Mouse (Mus musculus): Measurements from ENCODE around the gene Fmo9.

The Fmo9 gene

DNA sequence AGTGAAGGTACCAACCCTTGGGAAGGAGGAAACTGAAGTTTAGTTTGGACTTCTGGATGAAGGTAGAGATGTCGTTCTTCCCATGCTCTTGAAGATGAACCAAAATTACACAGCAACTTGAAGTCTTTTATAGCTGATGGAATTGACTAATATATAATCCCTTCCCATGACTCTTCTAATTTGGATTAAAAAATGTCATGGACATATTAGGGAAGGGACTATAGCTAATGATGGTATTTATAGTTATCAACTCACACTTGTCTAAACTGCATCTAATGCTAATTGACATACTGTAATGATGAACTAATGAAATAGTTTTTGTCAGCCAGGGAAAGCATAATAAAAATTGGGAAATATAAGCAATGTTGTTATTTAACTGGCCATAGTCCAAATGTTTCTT is at the start of gene Fmo9:
Fmo9 (minus strand) TSS at position 101 of the 400 bp plus-strand sequence.
- in situ Hi-C loops (cut with MboI, MseI): no loop called here

DNA sequence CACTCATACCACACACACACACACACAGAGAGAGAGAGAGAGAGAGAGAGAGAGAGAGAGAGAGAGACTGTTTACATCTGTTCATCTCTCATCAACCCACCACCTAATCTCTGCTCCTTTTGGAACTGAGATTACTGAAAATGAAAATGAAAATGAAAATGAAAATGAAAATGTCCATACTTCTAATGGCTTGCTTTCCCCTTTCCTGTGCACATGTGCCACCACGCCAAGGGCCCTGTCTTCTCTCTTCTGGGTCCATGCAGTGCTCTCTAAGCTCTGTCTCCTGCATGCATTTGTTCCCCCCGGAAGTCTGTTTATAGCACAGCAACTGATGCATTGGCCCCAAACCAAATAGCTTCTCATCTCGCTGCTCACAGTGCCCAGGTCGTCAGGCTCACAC is 49.2 kb upstream of the Fmo9 start:
- in situ Hi-C loops (cut with MboI, MseI): no loop called here

DNA sequence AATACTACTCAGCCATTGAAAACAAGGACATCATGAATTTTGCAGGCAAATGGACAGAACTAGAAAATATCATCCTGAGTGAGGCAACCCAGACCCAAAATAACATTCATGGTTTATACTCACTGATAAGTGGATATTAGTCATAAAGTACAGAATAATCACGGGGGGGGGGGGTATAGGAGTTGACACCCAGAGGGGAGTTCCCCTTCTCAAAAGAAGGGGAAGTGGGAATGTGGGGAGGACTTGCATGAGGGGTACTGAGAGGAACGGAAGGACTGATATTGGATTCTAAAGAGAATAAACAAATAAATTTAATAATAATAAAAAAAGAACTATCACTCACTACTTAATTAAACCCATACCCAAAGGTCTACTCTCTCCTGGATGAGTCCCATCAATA is 48.6 kb upstream of the Fmo9 start:
- in situ Hi-C loops (cut with MboI, MseI): no loop called here

DNA sequence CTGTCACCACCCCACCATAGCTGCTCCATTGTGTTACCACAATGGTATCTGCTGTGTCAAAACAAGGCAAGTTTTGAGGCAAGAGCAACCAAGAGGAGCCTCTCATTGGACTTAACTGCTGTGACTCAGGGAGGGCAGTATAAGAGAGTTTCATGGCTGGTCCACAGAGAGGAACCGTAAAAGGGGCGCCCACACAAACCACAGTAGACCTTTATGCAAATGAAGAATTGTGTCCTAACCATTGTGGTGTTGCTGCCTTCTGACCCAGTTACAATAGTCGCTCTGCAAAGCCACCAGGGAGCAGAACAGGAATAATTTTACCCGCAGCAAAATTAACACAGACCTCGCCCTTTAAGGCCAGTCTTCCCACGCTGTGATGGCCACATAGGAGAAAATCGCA is 29.2 kb upstream of the Fmo9 start:
- in situ Hi-C loops (cut with MboI, MseI): no loop called here

DNA sequence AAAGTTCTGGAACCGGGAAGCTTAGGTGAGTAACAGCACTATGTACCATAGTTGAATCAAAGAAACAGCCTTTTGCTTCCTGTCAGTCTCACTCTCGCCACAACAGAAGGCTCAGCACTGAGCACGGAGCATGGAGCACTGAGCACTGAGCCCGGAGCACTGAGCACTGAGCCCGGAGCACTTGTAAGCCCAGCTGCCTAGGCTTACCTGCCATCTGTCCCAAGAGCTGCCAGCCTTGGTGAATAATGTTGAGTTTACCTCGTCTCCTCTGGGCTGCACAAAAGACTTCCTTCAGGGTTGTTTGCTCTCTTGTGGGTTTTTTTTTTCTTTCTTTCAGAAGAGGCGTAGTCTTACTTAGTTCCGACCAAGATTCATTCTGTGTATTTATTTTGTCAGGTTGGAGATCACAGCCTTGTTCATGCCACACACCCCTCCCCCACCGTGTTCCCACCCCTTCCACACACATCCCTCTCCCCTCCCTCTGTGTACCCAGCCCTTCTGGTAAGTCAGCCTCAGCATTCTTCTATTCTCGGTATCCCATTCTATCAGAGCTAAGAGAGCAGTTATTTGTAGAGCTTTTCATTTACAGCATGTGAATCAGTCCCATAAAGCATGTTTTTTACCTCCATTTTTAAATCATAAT is 20.7 kb upstream of the Fmo9 start:
- in situ Hi-C loops (cut with MboI, MseI): no loop called here

DNA sequence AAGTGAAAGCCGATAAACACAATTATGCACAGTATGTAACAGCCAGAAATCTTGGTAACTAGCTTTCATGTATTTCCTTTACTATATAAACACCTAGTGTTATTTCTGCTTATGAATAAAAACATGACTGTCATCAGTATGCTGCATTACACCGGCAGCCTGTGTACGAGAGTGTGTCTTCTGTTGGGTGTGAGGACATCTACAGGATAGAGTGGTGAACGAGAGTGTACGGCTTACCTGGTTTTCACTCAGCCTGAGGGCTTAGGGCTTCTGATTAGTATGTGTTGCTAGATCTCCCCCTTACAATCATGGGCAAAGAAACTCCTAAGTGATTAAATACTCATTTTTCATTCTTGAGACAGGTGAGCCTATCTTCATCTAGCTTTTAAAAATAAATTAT is 12.4 kb downstream of the Fmo9 start:
- in situ Hi-C loops (cut with MboI, MseI): no loop called here

DNA sequence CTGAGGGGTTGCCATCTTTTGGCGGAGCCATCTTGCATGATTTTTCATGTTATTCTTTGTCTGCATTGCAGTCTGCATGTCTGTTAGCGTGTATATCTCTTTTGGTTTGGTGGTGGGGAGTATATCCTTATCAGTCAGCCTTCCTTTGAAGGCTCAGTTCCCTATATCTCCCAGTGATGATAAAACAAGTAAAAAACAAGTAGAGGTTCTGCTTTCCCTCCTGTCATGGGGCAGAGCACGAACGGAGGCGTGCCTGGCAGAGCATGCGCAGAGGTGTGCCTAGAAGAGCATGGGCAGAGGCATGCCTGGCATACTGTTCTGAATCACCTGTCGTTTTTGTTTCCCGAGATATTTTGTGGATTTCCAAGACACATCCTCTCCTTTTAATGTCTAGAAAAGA is 20.8 kb downstream of the Fmo9 start:
- in situ Hi-C loops (cut with MboI, MseI): no loop called here

DNA sequence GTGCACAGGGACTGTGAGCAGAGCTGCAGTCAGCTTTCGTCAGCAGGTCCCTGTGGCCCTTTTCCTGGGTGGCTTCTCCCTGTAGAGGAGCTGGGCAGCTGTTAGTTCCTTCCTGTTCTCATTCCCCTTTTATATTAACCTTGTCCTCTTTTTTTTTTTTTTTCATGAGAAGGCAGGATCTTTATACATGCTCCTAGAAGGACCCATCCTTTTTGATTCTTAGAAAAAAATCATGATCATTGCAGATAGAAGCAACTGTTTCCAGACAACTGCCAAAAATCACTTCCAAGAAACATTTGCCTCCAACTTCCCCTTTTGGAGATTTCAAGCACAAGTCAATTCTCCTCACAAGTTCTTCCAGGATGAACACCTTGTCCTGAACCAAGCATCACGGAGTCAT is 34.1 kb downstream of the Fmo9 start, which contains the start of gene Gm4847:
Gm4847 (minus strand) TSS at position 101 of the 400 bp plus-strand sequence.
- in situ Hi-C loops (cut with MboI, MseI): loop anchor here (10.0 kb wide), 1 partner anchor 147 kb away; no protein-coding TSS in a partner anchor

All from regulatory T cell (primary cell).